Mouse (Mus musculus): ENCODE measurements around the gene Atpaf2. TPM values are rescaled to one million over a fixed set of nuclear protein-coding genes. Genes with fewer than 3 reads are reported as not detected.
A peak's percentile ranks its signal among the peaks of the same experiment; 100 is the strongest.

Gene Atpaf2
- polyA plus RNA-seq, 1 experiment from 2014 or later, result 57.6 TPM

DNA sequence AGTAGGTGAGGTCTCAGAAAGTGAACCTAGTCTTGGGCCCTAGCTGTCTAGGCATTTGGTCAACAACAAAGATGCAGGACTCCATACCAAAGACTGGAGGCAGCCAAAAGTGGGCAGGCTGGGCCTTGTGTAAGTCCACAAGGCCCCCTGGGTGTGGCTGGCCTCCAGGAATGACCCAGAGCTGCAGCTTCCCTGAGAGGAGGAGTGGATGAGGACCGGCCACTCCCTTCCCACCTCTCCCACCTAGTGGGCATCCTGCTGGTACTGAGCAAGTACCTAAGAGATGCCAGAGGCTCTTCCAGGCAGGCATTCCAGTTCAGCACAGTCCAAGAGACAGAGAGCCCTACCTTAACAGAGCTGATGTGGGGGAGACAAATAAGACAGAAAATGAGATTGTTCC, 58.3 kb downstream of the Atpaf2 start:
- Histone ChIP-seq H3K4me3 (replicated peaks) (no peak overlapping the region), H3K27me3 (replicated peaks) (no peaks in the 10 kb centered on the region), H3K27ac (no peak overlapping the region), H3K9me3 (no peaks in the 10 kb centered on the region), H3K36me3 (no peaks in the 10 kb centered on the region), H3K9ac (no peak overlapping the region), H3K4me1 (replicated peaks) (no peaks in the 10 kb centered on the region), H3K4me2 (replicated peaks) (no peak overlapping the region)
- ATAC-seq, result no peak
- WGBS, result 75% methylated on average over 1 of the region's 1 CpGs

DNA sequence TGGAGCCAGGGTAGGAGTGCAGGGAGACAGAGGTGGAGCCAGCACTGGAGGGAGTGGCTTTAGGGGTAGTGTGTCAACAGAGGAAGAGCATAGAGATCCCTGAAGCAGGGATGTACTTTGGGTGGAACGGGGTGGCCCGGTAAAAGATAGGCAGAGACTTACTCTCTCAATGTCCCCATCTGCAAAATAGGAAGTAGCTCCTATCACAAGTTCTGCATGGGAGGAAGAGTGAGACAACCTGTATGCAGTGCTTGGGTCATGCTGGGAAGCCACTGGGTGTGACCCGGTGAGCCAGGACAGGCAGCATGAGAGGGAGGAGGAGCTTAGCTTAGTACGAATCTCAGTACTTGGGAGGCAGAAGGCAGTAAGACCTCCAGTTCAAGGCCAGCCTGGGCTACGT, 59.1 kb downstream of the Atpaf2 start:
- 68% methylated on average over 5 of the region's 5 CpGs for WGBS
- Histone ChIP-seq H3K9ac (no peak overlapping the region), H3K4me1 (replicated peaks) (no peaks in the 10 kb centered on the region), H3K27me3 (replicated peaks) (no peaks in the 10 kb centered on the region), H3K36me3 (no peaks in the 10 kb centered on the region), H3K9me3 (no peaks in the 10 kb centered on the region), H3K27ac (no peak overlapping the region), H3K4me2 (replicated peaks) (no peak overlapping the region), H3K4me3 (replicated peaks) (no peak overlapping the region)
- no peak for ATAC-seq

DNA sequence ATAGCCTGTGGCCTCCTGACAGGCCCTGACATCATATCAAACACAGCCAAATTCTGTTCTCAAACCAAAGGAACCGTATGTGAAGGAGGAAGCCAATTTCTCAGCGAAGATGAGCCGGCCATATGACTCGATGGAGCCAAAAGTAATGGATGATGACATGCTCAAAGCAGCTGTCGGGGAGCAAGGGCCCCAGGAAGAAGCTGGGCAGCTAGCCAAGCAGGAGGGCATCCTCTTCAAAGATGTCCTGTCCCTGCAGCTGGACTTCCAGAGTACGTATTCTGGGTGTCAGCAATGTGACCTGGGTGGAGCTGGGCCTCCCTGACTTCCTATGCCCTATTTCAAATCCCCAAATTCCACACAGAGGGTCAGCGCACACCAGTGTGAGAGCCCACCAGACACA, 59.7 kb downstream of the Atpaf2 start:
- H3K9ac ChIP-seq, result no peak overlapping the region
- H3K36me3 ChIP-seq, result no peaks in the 10 kb centered on the region
- no peak overlapping the region for H3K4me3 ChIP-seq (replicated peaks)
- H3K4me2 ChIP-seq (replicated peaks), result no peak overlapping the region
- no peak for ATAC-seq
- H3K4me1 ChIP-seq (replicated peaks), result 0 out of 2 replicates have a peak, but pooled peaks cover 1% of the 10 kb centered on the region
- H3K9me3 ChIP-seq, result no peaks in the 10 kb centered on the region
- H3K27ac ChIP-seq, result no peak overlapping the region
- WGBS, result 51% methylated on average over 7 of the region's 7 CpGs
- no peaks in the 10 kb centered on the region for H3K27me3 ChIP-seq (replicated peaks)

- no peak overlapping the region for H3K4me3 ChIP-seq (replicated peaks)
- H3K9me3 ChIP-seq, result no peaks in the 10 kb centered on the region
- H3K27me3 ChIP-seq (replicated peaks), result no peaks in the 10 kb centered on the region
- 37% methylated on average over 1 of the region's 1 CpGs for WGBS
- ATAC-seq, result no peak
- H3K27ac ChIP-seq, result no peak overlapping the region
- no peaks in the 10 kb centered on the region for H3K36me3 ChIP-seq
- 0 out of 2 replicates have a peak, but pooled peaks cover 4% of the 10 kb centered on the region for H3K4me1 ChIP-seq (replicated peaks)
- no peak overlapping the region for H3K4me2 ChIP-seq (replicated peaks)
- H3K9ac ChIP-seq, result no peak overlapping the region
Measured at GRCm38 (mm10) chr11:60357116-60357515, 61.1 kb downstream of the Atpaf2 start.

GRCm38 (mm10) chr11:60355952-60356351, 62.3 kb downstream of the Atpaf2 start:
- no peak overlapping the region for H3K4me3 ChIP-seq (replicated peaks)
- WGBS, result 55% methylated on average over 2 of the region's 2 CpGs

DNA sequence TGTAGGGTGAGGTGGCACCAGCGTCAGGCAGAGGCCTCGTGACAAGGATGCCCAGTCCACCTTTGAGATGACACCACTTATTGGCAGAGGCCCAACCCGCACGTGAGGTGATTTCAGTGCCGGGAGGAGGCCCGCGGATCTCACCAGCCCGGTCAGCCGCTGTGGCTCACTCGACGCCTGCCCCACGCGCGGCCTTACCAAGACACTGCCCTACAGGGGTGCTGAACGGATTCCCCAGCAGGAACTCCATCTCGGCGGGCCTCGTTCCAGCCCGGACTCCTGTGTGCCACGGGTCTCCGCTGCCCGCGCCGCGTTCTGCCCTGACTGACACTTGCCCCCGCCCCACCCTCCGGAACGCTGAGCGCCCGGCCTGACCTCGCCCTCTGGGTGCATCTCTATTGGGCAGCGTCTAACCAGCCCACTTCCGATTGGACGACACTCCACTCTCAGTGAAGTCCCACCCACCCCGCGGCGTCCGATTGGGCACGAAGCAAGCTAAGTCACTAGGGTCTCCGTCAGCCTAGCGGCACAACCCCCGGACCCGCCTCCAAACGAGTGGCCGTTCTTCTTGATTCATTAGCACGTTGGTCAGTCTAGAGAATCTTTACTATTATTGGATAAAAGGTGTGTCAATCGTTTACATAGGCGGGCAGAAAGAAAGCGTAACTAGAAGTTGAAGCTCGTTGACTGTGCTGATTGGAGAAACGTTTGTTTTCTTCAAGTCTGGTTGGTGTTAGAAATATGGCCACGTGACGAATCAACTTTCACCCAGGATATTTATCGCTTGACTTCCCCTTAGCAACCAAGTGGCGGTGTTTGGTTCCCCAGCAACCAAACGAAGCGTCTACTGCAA, 65.5 kb downstream of the Atpaf2 start, which contains the start of the genes Tom1l2 and Drc3:
Gene Tom1l2 (minus strand): TSS at position 347 of the 853 bp plus-strand sequence.
Gene Drc3 (plus strand): TSS at position 771 of the 853 bp plus-strand sequence.
- Histone ChIP-seq H3K27ac (peak within 1 kb of the TSS; percentile 69), H3K4me2 (replicated peaks) (peak within 1 kb of the TSS; percentile 89), H3K9me3 (no peaks in the 10 kb centered on the region), H3K4me1 (replicated peaks) (peaks cover 10% of the 10 kb centered on the region; the same call in 1 of the 2 replicates), H3K4me3 (replicated peaks) (peak within 1 kb of the TSS; percentile 81), H3K27me3 (replicated peaks) (no peaks in the 10 kb centered on the region), H3K36me3 (no peaks in the 10 kb centered on the region), H3K9ac (peak within 1 kb of the TSS; percentile 79)
- WGBS, result under 1% methylated on average over 57 of the region's 57 CpGs
- peak; percentile 100 for ATAC-seq

More at GRCm38 (mm10) chr11:60355952-60356351, 62.3 kb downstream of the Atpaf2 start:
- no peak overlapping the region for H3K9ac ChIP-seq
- H3K4me2 ChIP-seq (replicated peaks), result no peak overlapping the region
- peaks cover 10% of the 10 kb centered on the region; the same call in 1 of the 2 replicates for H3K4me1 ChIP-seq (replicated peaks)
- no peaks in the 10 kb centered on the region for H3K27me3 ChIP-seq (replicated peaks)
- H3K36me3 ChIP-seq, result no peaks in the 10 kb centered on the region
- no peak overlapping the region for H3K27ac ChIP-seq
- no peak for ATAC-seq
- H3K9me3 ChIP-seq, result no peaks in the 10 kb centered on the region

DNA sequence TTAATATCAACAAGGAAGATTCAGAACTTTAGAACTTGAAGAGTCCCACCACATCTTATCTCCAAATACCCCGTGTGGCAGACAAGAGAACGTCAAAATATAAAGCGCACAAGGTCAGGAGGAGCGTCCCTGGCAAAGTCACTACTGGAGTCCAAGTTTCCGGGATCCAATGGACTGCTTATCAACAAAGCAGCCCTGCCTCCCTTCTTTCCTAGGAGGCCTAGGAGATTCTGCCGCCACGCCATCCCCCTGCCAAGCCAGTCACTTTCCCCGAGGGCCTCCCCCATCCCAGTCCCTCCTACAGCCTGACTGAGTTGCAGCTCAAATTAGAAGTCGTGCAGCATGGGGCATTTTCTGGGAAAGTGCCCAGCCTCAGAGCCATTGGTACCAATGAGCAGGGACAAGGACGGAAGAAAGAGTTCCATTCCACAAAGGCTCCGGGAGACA, 66.3 kb downstream of the Atpaf2 start:
- Histone ChIP-seq H3K36me3 (no peaks in the 10 kb centered on the region), H3K27ac (peak overlapping the region; percentile 69), H3K4me3 (replicated peaks) (peak overlapping the region; percentile 81), H3K4me2 (replicated peaks) (peak overlapping the region; percentile 89), H3K9me3 (no peaks in the 10 kb centered on the region), H3K27me3 (replicated peaks) (no peaks in the 10 kb centered on the region), H3K9ac (peak overlapping the region; percentile 79), H3K4me1 (replicated peaks) (peaks cover 10% of the 10 kb centered on the region; the same call in 1 of the 2 replicates)
- ATAC-seq, result no peak
- 20% methylated on average over 11 of the region's 11 CpGs for WGBS

DNA sequence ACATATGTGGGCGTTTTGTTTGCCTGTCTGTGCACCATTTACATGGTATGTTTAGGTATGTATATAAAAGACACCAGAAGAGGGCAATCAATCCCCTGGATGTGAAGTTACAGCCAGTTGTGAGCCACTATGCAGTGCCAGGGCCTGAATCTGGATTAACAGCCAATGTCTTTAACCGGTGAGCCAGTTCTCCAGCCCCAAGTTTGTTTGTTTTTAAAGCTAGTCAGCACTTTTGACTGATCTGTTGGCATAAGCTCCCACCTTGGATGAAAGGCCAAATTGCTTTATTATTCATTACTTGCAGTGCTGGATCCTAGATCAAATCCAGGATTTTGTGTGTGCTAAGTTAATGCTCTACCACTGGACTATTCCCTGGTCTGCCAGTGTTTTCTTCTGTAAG, 66.9 kb downstream of the Atpaf2 start:
- Histone ChIP-seq H3K27ac (no peak overlapping the region), H3K4me2 (replicated peaks) (peak overlapping the region; percentile 89), H3K4me3 (replicated peaks) (peak overlapping the region; percentile 81), H3K9me3 (no peaks in the 10 kb centered on the region), H3K36me3 (no peaks in the 10 kb centered on the region), H3K4me1 (replicated peaks) (peaks cover 10% of the 10 kb centered on the region; the same call in 1 of the 2 replicates), H3K27me3 (replicated peaks) (no peaks in the 10 kb centered on the region), H3K9ac (no peak overlapping the region; the same call in 1 of the 2 replicates)
- 59% methylated on average over 2 of the region's 2 CpGs for WGBS
- ATAC-seq, result no peak

Other genes with a start within 250 kb of the Atpaf2 start
- gene Srebf1, start 195.9 kb downstream of the Atpaf2 start, polyA plus RNA-seq (2015; fragmentation: Nextera tagmentation; extraction: Ambion mirVana), result 89.5 and 108 TPM in 2 replicates
- gene Tom1l2, start 65.6 kb downstream of the Atpaf2 start, polyA plus RNA-seq (2015; fragmentation: Nextera tagmentation; extraction: Ambion mirVana), result 22.3 and 27.1 TPM in 2 replicates
- gene Drc3, start 65.1 kb downstream of the Atpaf2 start, polyA plus RNA-seq (2015; fragmentation: Nextera tagmentation; extraction: Ambion mirVana), result 1.9 and 2.1 TPM in 2 replicates
- gene Gid4, start 1.3 kb downstream of the Atpaf2 start, polyA plus RNA-seq (2015; fragmentation: Nextera tagmentation; extraction: Ambion mirVana), result 24.5 and 24.6 TPM in 2 replicates
- 96.7 and 101 TPM in 2 replicates for gene Drg2, start 36.1 kb upstream of the Atpaf2 start, polyA plus RNA-seq (2015; fragmentation: Nextera tagmentation; extraction: Ambion mirVana)
- 0.18 and 0.19 TPM in 2 replicates for gene Myo15, start 50.9 kb upstream of the Atpaf2 start, polyA plus RNA-seq (2015; fragmentation: Nextera tagmentation; extraction: Ambion mirVana)
- gene Alkbh5, start 117.9 kb upstream of the Atpaf2 start, polyA plus RNA-seq (2015; fragmentation: Nextera tagmentation; extraction: Ambion mirVana), result 39.5 and 44.9 TPM in 2 replicates

All from intestine, embryonic 15.5 days (tissue).